Mouse (Mus musculus) heart, adult 2 months (tissue): Measurements from ENCODE around the gene Zyx. TPM values are rescaled to one million over a fixed set of nuclear protein-coding genes. Genes with fewer than 3 reads are reported as not detected.

Source experiments
- DNase-seq, 2 experiments: peaks; one replicate each; pipeline ENCODE4 v3.0.0; 2021
- H3K27ac ChIP-seq: fragments of 200-600 bp; 2 replicates; pipeline ENCODE4 v1.8.1; 2022
- H3K27me3 ChIP-seq: fragments of 200-500 bp; 2 replicates; pipeline ENCODE4 v1.6.1; 2012; ENCODE audit warnings: mild to moderate bottlenecking, low read length, inconsistent platforms, mixed read lengths; ENCODE audit not compliant: control insufficient read depth, insufficient read depth
- H3K36me3 ChIP-seq: fragments of 200-500 bp; 2 replicates; pipeline ENCODE4 v1.6.1; 2012; ENCODE audit warnings: low read length, inconsistent platforms; ENCODE audit not compliant: control insufficient read depth, insufficient read depth
- H3K4me1 ChIP-seq: fragments of 200-500 bp; 2 replicates; pipeline ENCODE4 v1.6.1; 2011; ENCODE audit warnings: low read length; ENCODE audit not compliant: control insufficient read depth, insufficient read depth
- H3K4me3 ChIP-seq: fragments of 200-600 bp; 2 replicates; pipeline ENCODE4 v1.8.1; 2022
- H3K79me2 ChIP-seq: fragments of 200-500 bp; replicated peaks from 2 replicates; pipeline ENCODE4 v1.6.1; 2012; ENCODE audit warnings: mild to moderate bottlenecking, inconsistent platforms, low read length, moderate library complexity, mixed read lengths; ENCODE audit not compliant: control insufficient read depth, insufficient read depth
- H3K9ac ChIP-seq: fragments of 200-500 bp; 2 replicates; pipeline ENCODE4 v1.6.1; 2012; ENCODE audit warnings: low read depth, mild to moderate bottlenecking, control low read depth, inconsistent platforms, low read length, mixed read lengths
- CTCF ChIP-seq: fragments of 200-600 bp; IDR thresholded peaks from 2 replicates; pipeline ENCODE4 v1.8.1; 2022; ENCODE audit warnings: antibody characterized with exemption, mild to moderate bottlenecking, moderate library complexity
- EP300 ChIP-seq: fragments of 200-500 bp; IDR thresholded peaks from 2 replicates; pipeline ENCODE4 v1.6.1; 2011; ENCODE audit warnings: low read depth, low read length, control low read depth; ENCODE audit not compliant: insufficient read depth
- POLR2A ChIP-seq: fragments of 200-500 bp; IDR thresholded peaks from 2 replicates; pipeline ENCODE4 v1.6.1; 2011; ENCODE audit warnings: mild to moderate bottlenecking, low read depth, low read length, control low read depth; ENCODE audit not compliant: insufficient read depth
- WGBS: fragments of 180-500 bp; shearing (Covaris S2); methylation state at CpG from one replicate; pipeline ENCODE4 v1.1.7; 2018; 5-methylcytosine and 5-hydroxymethylcytosine counted together
- intact Hi-C: fragments of 180-260 bp; cut with DNase I; formaldehyde crosslinking; loops from one replicate; pipeline ENCODE4 v1.15.1; 2025
- polyA plus RNA-seq: library from polyadenylated mRNA; depleted of rRNA; stranded (reverse); fragments of >200 nt; gene quantifications from 2 replicates; pipeline ENCODE4 v1.2.3, GENCODE M21; 2012
- total RNA-seq, 2 experiments: library from RNA; stranded (reverse); gene quantifications; 2 replicates each; pipeline ENCODE4 v1.2.3; 2021

Zyx gene
- total and polyA plus RNA-seq, 3 experiments = 45.8 to 110 (median 60.2) TPM

- H3K27me3 ChIP-seq = peaks cover 10% of the 10 kb centered on the region
- H3K27ac ChIP-seq = no peak overlapping the region
- no peak for TF ChIP-seq POLR2A
- no peak for TF ChIP-seq EP300
- TF ChIP-seq CTCF = no peak
- DNase-seq = no peak
- intact Hi-C loops = loop anchor here (2.0 to 10.0 kb wide), 2 partner anchors 97 to 559 kb away; no protein-coding TSS in a partner anchor
- H3K36me3 ChIP-seq = no peaks in the 10 kb centered on the region
- H3K9ac ChIP-seq = peak overlapping the region; percentile 68
- H3K79me2 ChIP-seq = no peaks in the 10 kb centered on the region
- under 1% methylated on average over 23 of the region's 32 CpGs for WGBS
- H3K4me3 ChIP-seq = peak overlapping the region; percentile 50
- peaks cover 2% of the 10 kb centered on the region for H3K4me1 ChIP-seq
These were observed 25.4 kb upstream of the Zyx start for GRCm38 (mm10) chr6:42324067-42324481.

GRCm38 (mm10) chr6:42324482-42325267 lies 24.8 kb upstream of the Zyx start, which contains the start of gene Fam131b:
TSS of gene Fam131b (minus strand) at chr6:42324643.
- intact Hi-C loops = loop anchor here (2.0 to 10.0 kb wide), 2 partner anchors 98 to 560 kb away; no protein-coding TSS in a partner anchor
- Histone ChIP-seq H3K4me3 (peak within 1 kb of the TSS; percentile 50), H3K27ac (peak within 1 kb of the TSS; percentile 4; the same call in 1 of the 2 replicates), H3K9ac (peak within 1 kb of the TSS; percentile 68), H3K27me3 (peaks cover 10% of the 10 kb centered on the region), H3K79me2 (no peaks in the 10 kb centered on the region), H3K36me3 (no peaks in the 10 kb centered on the region), H3K4me1 (peaks cover 2% of the 10 kb centered on the region)
- TF ChIP-seq POLR2A = no peak
- TF ChIP-seq CTCF = no peak
- no peak for TF ChIP-seq EP300
- WGBS = 1% methylated on average over 50 of the region's 68 CpGs
- peak; percentile 59 to 63 for DNase-seq

- TF ChIP-seq POLR2A (no peak), CTCF (peak; percentile 94), EP300 (0 out of 2 replicates have a peak, but pooled peaks have one; percentile 4)
- peak overlapping the region; percentile 68 for H3K9ac ChIP-seq
- H3K36me3 ChIP-seq = no peaks in the 10 kb centered on the region
- intact Hi-C loops = loop anchor here (2.0 to 10.0 kb wide), 2 partner anchors 98 to 560 kb away; no protein-coding TSS in a partner anchor
- peak overlapping the region; percentile 50 for H3K4me3 ChIP-seq
- H3K27ac ChIP-seq = peak overlapping the region; percentile 4; the same call in 1 of the 2 replicates
- WGBS = 10% methylated on average over 7 of the region's 7 CpGs
- H3K27me3 ChIP-seq = peaks cover 10% of the 10 kb centered on the region
- DNase-seq = peak; percentile 76 to 85
- H3K79me2 ChIP-seq = no peaks in the 10 kb centered on the region
- H3K4me1 ChIP-seq = peaks cover 2% of the 10 kb centered on the region
These were observed 24.2 kb upstream of the Zyx start for GRCm38 (mm10) chr6:42325268-42325609.

GRCm38 (mm10) chr6:42326509-42326908 lies 22.9 kb upstream of the Zyx start:
- intact Hi-C loops = loop anchor here (10.0 kb wide), 1 partner anchor 562 kb away; no protein-coding TSS in a partner anchor
- Histone ChIP-seq H3K27ac (no peak overlapping the region), H3K27me3 (peaks cover 10% of the 10 kb centered on the region), H3K36me3 (no peaks in the 10 kb centered on the region), H3K4me3 (no peak overlapping the region), H3K79me2 (no peaks in the 10 kb centered on the region), H3K4me1 (peaks cover 2% of the 10 kb centered on the region), H3K9ac (no peak overlapping the region)
- no peak for TF ChIP-seq CTCF
- TF ChIP-seq EP300 = no peak
- TF ChIP-seq POLR2A = no peak
- no peak for DNase-seq
- WGBS = 77% methylated on average over 3 of the region's 3 CpGs

DNA sequence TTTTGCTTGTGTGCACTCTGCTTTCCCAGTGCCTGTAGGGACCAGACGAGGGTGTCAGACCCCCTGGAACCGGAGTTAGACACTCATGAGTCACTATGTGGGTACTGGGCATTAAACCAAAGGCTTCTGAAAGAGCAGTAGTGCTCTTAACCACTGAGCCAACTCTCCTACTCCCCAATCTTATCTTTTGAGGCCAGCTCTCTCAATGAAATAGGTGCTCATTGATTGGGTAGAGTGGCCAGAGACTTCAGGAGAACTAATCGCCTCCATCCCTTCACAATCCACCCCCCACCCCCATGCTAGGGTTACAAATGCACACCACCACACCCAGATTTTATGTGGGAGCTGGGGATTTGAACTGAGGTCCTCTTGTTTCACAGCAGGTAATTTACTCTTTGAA lies 20.7 kb upstream of the Zyx start:
- H3K27me3 ChIP-seq = peaks cover 7% of the 10 kb centered on the region
- H3K36me3 ChIP-seq = no peaks in the 10 kb centered on the region
- peaks cover 2% of the 10 kb centered on the region for H3K4me1 ChIP-seq
- no peak overlapping the region for H3K27ac ChIP-seq
- TF ChIP-seq POLR2A (no peak), CTCF (no peak), EP300 (no peak)
- no peak overlapping the region for H3K4me3 ChIP-seq
- no peak for DNase-seq
- WGBS = 55% methylated on average over 3 of the region's 3 CpGs
- no peaks in the 10 kb centered on the region for H3K79me2 ChIP-seq
- H3K9ac ChIP-seq = no peak overlapping the region
- intact Hi-C loops = loop anchor here (10.0 kb wide), 1 partner anchor 564 kb away; no protein-coding TSS in a partner anchor

DNA sequence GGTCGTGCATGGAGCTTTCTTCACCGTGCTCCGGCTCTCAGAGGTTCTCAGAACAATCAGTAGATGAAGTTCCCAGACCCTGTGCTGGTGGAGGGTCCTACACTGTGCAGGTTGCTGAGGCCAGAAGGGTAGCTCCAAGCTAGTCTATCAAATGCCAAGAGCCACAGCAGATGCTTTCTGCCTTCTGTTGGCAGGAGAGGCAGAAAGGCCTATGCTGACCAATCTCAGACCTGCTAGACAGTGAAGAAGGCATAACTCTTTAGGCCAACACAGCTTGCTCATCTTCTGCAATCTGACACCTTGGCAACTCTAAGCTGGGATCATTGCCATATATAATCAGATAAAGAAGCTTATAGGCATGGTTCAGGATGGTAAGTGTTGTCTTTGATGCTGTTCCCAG lies 19.2 kb upstream of the Zyx start:
- Histone ChIP-seq H3K27me3 (no peaks in the 10 kb centered on the region), H3K4me1 (no peaks in the 10 kb centered on the region), H3K4me3 (no peak overlapping the region), H3K9ac (no peak overlapping the region), H3K79me2 (no peaks in the 10 kb centered on the region), H3K27ac (no peak overlapping the region), H3K36me3 (no peaks in the 10 kb centered on the region)
- TF ChIP-seq EP300 (no peak), POLR2A (no peak), CTCF (no peak)
- DNase-seq = no peak
- intact Hi-C loops = no loop called here
- WGBS = 83% methylated on average over 3 of the region's 3 CpGs
